Mouse (Mus musculus) hindbrain, embryonic 12.5 days (tissue): ENCODE data around the gene Hist1h3c. TPM values are rescaled to one million over a fixed set of nuclear protein-coding genes. Genes with fewer than 3 reads are reported as not detected.
"Not testable (repeated sequence)": the region's sequence is repeated elsewhere in the genome, so short reads cannot be mapped to it uniquely, and the experiment has no call there.

Experiments used
- ATAC-seq: fragments of 200-750 bp; cut with Nextera tagmentation; 2 replicates; pipeline ENCODE4 v1.8.0; 2017; ENCODE audit warnings: moderate TSS enrichment; ENCODE audit not compliant: low FRiP score
- H3K27ac ChIP-seq: fragments of 300-500 bp; sonication (generic); 2 replicates; pipeline ENCODE4 v1.5.1; 2016; ENCODE audit warnings: mild to moderate bottlenecking
- H3K27me3 ChIP-seq: fragments of 300-500 bp; sonication (generic); 2 replicates; pipeline ENCODE4 v1.6.1; 2016; ENCODE audit warnings: mild to moderate bottlenecking
- H3K36me3 ChIP-seq: fragments of 300-500 bp; sonication (generic); 2 replicates; pipeline ENCODE4 v1.6.1; 2016; ENCODE audit warnings: mild to moderate bottlenecking
- H3K4me1 ChIP-seq: fragments of 300-500 bp; sonication (generic); 2 replicates; pipeline ENCODE4 v1.6.1; 2016
- H3K4me2 ChIP-seq: fragments of 300-500 bp; sonication (generic); replicated peaks from 2 replicates; pipeline ENCODE4 v1.6.1; 2016; ENCODE audit warnings: mild to moderate bottlenecking
- H3K4me3 ChIP-seq: fragments of 300-500 bp; sonication (generic); 2 replicates; pipeline ENCODE4 v1.5.1; 2016; ENCODE audit warnings: mild to moderate bottlenecking
- H3K9ac ChIP-seq: fragments of 300-500 bp; sonication (generic); 2 replicates; pipeline ENCODE4 v1.6.1; 2016; ENCODE audit warnings: mild to moderate bottlenecking, moderate library complexity
- H3K9me3 ChIP-seq: fragments of 300-500 bp; sonication (generic); replicated peaks from 2 replicates; pipeline ENCODE4 v1.6.1; 2016; ENCODE audit warnings: mild to moderate bottlenecking
- WGBS: fragments of 180-500 bp; shearing (Covaris S2); methylation state at CpG from one replicate; pipeline ENCODE4 v1.1.7; 2016; 5-methylcytosine and 5-hydroxymethylcytosine counted together
- polyA plus RNA-seq: library from polyadenylated mRNA; unstranded; fragments of >200 nt; fragmentation: Nextera tagmentation; extraction: Ambion mirVana; gene quantifications from 2 replicates; pipeline ENCODE4 v1.2.1, GENCODE M21; 2016

Hist1h3c gene
- polyA plus RNA-seq, 1 experiment from 2014 or later, result 11.6 TPM

- H3K27ac ChIP-seq, result no peak overlapping the region
- H3K4me2 ChIP-seq, result no peak overlapping the region
- H3K4me3 ChIP-seq, result no peak overlapping the region
- no peaks in the 10 kb centered on the region for H3K9me3 ChIP-seq
- H3K4me1 ChIP-seq, result no peaks in the 10 kb centered on the region
- no peak overlapping the region for H3K9ac ChIP-seq
- no peaks in the 10 kb centered on the region for H3K36me3 ChIP-seq
- H3K27me3 ChIP-seq, result no peaks in the 10 kb centered on the region
- no peak for ATAC-seq
- 27% methylated on average over 8 of the region's 8 CpGs for WGBS
These were observed 13.1 kb downstream of the Hist1h3c start for GRCm38 (mm10) chr13:23732156-23732804.

GRCm38 (mm10) chr13:23730479-23730878 is 14.9 kb downstream of the Hist1h3c start:
- H3K4me3 ChIP-seq, result no peak overlapping the region
- WGBS, result 35% methylated on average over 8 of the region's 8 CpGs
- H3K9ac ChIP-seq, result no peak overlapping the region
- H3K27me3 ChIP-seq, result no peaks in the 10 kb centered on the region
- H3K4me2 ChIP-seq, result no peak overlapping the region
- H3K9me3 ChIP-seq, result no peaks in the 10 kb centered on the region
- H3K36me3 ChIP-seq, result no peaks in the 10 kb centered on the region
- no peaks in the 10 kb centered on the region for H3K4me1 ChIP-seq
- ATAC-seq, result no peak
- no peak overlapping the region for H3K27ac ChIP-seq

GRCm38 (mm10) chr13:23729706-23730105 is 15.7 kb downstream of the Hist1h3c start:
- Histone ChIP-seq H3K36me3 (no peaks in the 10 kb centered on the region), H3K4me1 (no peaks in the 10 kb centered on the region), H3K9ac (no peak overlapping the region), H3K4me2 (no peak overlapping the region), H3K9me3 (no peaks in the 10 kb centered on the region), H3K27me3 (no peaks in the 10 kb centered on the region), H3K4me3 (no peak overlapping the region), H3K27ac (no peak overlapping the region)
- ATAC-seq, result no peak
- whole genome bisulfite sequencing, result 90% methylated on average over 5 of the region's 5 CpGs

GRCm38 (mm10) chr13:23729192-23729525 is 16.2 kb downstream of the Hist1h3c start:
- Histone ChIP-seq H3K4me1 (no peaks in the 10 kb centered on the region), H3K9ac (no peak overlapping the region), H3K4me3 (no peak overlapping the region), H3K9me3 (no peaks in the 10 kb centered on the region), H3K4me2 (no peak overlapping the region), H3K27me3 (no peaks in the 10 kb centered on the region), H3K36me3 (no peaks in the 10 kb centered on the region), H3K27ac (no peak overlapping the region)
- 94% methylated on average over 9 of the region's 9 CpGs for WGBS
- ATAC-seq, result no peak

- Histone ChIP-seq H3K9me3 (no peaks in the 10 kb centered on the region), H3K36me3 (no peaks in the 10 kb centered on the region), H3K9ac (no peak overlapping the region), H3K4me2 (no peak overlapping the region), H3K4me1 (no peaks in the 10 kb centered on the region), H3K4me3 (no peak overlapping the region), H3K27ac (no peak overlapping the region), H3K27me3 (no peaks in the 10 kb centered on the region)
- WGBS, result 88% methylated on average over 18 of the region's 18 CpGs
- ATAC-seq, result no peak
These were observed 16.8 kb downstream of the Hist1h3c start for GRCm38 (mm10) chr13:23728472-23729191.

- no peaks in the 10 kb centered on the region for H3K36me3 ChIP-seq
- H3K27ac ChIP-seq, result no peak overlapping the region
- no peaks in the 10 kb centered on the region for H3K27me3 ChIP-seq
- no peaks in the 10 kb centered on the region for H3K4me1 ChIP-seq
- WGBS, result no CpG with 5 or more reads among the region's 1 CpGs
- ATAC-seq, result no peak
- no peak overlapping the region for H3K4me3 ChIP-seq
- H3K9ac ChIP-seq, result no peak overlapping the region
- H3K9me3 ChIP-seq, result no peaks in the 10 kb centered on the region
- H3K4me2 ChIP-seq, result no peak overlapping the region
These were observed 20.2 kb downstream of the Hist1h3c start for GRCm38 (mm10) chr13:23725213-23725612.

GRCm38 (mm10) chr13:23724239-23724638 is 21.2 kb downstream of the Hist1h3c start:
- Histone ChIP-seq H3K36me3 (no peaks in the 10 kb centered on the region), H3K4me3 (no peak overlapping the region), H3K9me3 (no peaks in the 10 kb centered on the region), H3K27ac (no peak overlapping the region), H3K9ac (no peak overlapping the region), H3K27me3 (no peaks in the 10 kb centered on the region), H3K4me2 (no peak overlapping the region), H3K4me1 (no peaks in the 10 kb centered on the region)
- 83% methylated on average over 4 of the region's 4 CpGs for WGBS
- no peak for ATAC-seq

- 11% methylated on average over 2 of the region's 2 CpGs for WGBS
- H3K4me2 ChIP-seq, H3K27ac ChIP-seq, H3K9me3 ChIP-seq, ATAC-seq, H3K9ac ChIP-seq, H3K4me3 ChIP-seq, H3K36me3 ChIP-seq, H3K27me3 ChIP-seq, H3K4me1 ChIP-seq: not testable (repeated sequence)
These were observed 27.7 kb downstream of the Hist1h3c start for GRCm38 (mm10) chr13:23717593-23718245.

GRCm38 (mm10) chr13:23717176-23717575 is 28.2 kb downstream of the Hist1h3c start:
- no peak overlapping the region for H3K27ac ChIP-seq
- no peaks in the 10 kb centered on the region for H3K27me3 ChIP-seq
- no peak overlapping the region for H3K4me2 ChIP-seq
- WGBS, result 48% methylated on average over 11 of the region's 11 CpGs
- no peak overlapping the region for H3K4me3 ChIP-seq
- no peak for ATAC-seq
- no peaks in the 10 kb centered on the region for H3K36me3 ChIP-seq
- H3K9ac ChIP-seq, result no peak overlapping the region
- no peaks in the 10 kb centered on the region for H3K4me1 ChIP-seq
- no peaks in the 10 kb centered on the region for H3K9me3 ChIP-seq

GRCm38 (mm10) chr13:23716261-23717042 is 28.9 kb downstream of the Hist1h3c start:
- no peaks in the 10 kb centered on the region for H3K36me3 ChIP-seq
- no peak overlapping the region for H3K4me2 ChIP-seq
- H3K27me3 ChIP-seq, result peaks cover under 1% of the 10 kb centered on the region; the same call in 1 of the 2 replicates
- H3K27ac ChIP-seq, result no peak overlapping the region
- 87% methylated on average over 5 of the region's 5 CpGs for WGBS
- no peak overlapping the region for H3K9ac ChIP-seq
- no peak for ATAC-seq
- H3K4me3 ChIP-seq, result no peak overlapping the region
- H3K9me3 ChIP-seq, result no peaks in the 10 kb centered on the region
- no peaks in the 10 kb centered on the region for H3K4me1 ChIP-seq

- peak; percentile 73; the same call in 1 of the 2 replicates for ATAC-seq
- no peak within 1 kb of the TSS for H3K27ac ChIP-seq
These were observed 34.9 kb downstream of the Hist1h3c start, which contains the start of gene Hfe for GRCm38 (mm10) chr13:23710374-23711089. Gene Hfe, minus strand, starts transcription at chr13:23710854.

More at GRCm38 (mm10) chr13:23710374-23711089, 34.9 kb downstream of the Hist1h3c start, which contains the start of gene Hfe:
- H3K4me1 ChIP-seq, result peaks cover 12% of the 10 kb centered on the region
- peaks cover 4% of the 10 kb centered on the region; the same call in 1 of the 2 replicates for H3K27me3 ChIP-seq
- H3K9ac ChIP-seq, result peak within 1 kb of the TSS; percentile 55
- H3K36me3 ChIP-seq, result no peaks in the 10 kb centered on the region
- H3K4me2 ChIP-seq, result peak within 1 kb of the TSS; percentile 59
- peak within 1 kb of the TSS; percentile 32 for H3K4me3 ChIP-seq
- no peaks in the 10 kb centered on the region for H3K9me3 ChIP-seq
- WGBS, result 4% methylated on average over 17 of the region's 17 CpGs
